Mouse (Mus musculus): Measurements from ENCODE around the gene Ndufs3.

Ndufs3 gene

DNA sequence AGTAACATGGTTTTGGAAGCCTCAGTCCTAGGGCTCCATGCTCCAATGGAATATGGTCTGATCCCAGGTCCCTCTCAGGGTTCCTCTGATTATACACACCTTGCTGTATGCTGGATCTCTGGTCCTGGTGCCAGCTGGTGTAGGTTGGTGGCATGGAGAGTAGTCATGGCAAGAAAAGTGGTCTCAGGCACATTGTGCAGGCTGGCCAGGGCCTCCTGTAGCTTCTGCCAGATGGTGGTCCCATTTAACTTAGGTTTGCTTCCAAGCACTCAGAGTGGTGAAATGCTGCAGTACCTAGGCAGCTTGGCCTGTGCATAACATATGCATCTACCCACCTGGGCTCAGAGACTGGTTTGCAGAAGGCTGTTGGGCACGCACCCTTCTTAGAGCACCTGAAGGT, 54.2 kb downstream of the Ndufs3 start:
- no peak for DNase-seq (ENCODE audit: low spot score in 2 of 2)

DNA sequence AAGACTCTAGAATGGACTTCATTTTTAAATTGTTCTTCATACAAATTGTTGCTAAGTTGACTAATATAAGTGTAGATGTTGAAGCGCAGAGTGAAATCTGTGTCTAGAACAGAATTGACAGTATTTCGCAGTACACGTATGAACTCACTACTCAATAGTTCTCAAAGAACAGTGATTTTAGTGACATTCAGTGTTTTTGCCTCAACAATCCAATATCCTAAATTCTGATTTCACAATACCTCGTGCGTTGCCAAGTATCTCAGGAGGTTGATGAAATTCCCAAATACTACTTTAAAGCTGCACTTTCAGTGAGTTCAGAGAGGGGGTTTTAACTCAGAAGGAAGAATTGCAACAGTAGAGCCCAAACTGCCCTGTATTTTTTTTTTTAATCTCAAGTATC, 56.3 kb downstream of the Ndufs3 start:
- DNase-seq (ENCODE audit: low spot score in 2 of 2) = no peak

DNA sequence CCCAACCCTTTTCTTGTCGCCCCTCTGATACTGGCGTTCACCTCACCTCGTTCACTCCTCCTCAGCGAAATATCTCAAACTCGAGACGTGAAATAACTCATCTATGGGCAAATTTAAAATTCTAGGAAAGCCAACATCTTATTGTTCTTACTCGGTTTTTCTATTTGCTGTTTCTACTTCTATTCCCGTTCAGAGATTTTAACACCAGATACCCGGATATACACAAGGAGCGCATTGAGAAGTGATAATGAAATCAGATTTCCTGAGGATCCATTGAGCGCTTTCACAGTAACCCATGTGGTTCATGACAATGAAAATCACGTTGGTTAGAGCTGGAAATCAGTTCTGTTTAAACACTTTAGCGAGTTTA, 57.0 kb downstream of the Ndufs3 start:
- DNase-seq (ENCODE audit: low spot score in 2 of 2) = no peak

DNA sequence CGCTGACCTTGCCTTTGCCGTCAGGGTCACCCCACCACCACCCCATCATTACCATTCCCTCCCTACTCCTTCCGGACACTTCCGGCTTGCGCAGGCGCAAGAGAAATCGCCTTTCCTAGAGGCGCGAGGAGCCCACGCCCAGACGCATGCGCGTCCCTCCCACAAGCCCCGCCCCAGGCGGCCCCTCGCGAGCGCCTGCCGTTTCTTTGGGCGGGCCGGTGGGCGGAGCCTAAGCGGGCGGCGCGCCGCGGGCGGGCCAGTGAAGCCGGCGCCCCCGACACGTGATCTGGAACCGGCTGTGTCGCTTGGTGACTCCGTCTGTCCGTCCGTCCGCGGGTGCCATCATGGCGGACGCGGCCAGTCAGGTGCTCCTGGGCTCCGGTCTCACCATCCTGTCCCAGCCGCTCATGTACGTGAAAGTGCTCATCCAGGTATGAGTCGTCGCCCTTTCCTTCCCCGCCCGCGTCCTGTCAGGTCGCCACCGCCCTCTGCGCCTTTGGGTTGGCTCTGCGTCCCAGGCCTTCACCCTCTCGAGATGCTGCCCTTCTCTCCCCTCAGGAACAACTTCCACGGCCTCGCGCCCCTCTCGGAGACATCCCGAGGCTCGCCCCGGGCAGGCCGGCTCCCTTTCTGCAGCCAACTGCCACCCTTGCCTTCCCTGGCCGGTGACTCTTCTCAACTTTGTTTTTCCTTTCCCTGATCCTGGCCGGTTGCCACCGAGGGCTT, 57.5 kb downstream of the Ndufs3 start, which contains the start of gene Mtch2:
TSS of gene Mtch2 (plus strand) at position 201 of the 726 bp plus-strand sequence.
- peak; percentile 92 to 97 for DNase-seq (ENCODE audit: low spot score in 2 of 2)

DNA sequence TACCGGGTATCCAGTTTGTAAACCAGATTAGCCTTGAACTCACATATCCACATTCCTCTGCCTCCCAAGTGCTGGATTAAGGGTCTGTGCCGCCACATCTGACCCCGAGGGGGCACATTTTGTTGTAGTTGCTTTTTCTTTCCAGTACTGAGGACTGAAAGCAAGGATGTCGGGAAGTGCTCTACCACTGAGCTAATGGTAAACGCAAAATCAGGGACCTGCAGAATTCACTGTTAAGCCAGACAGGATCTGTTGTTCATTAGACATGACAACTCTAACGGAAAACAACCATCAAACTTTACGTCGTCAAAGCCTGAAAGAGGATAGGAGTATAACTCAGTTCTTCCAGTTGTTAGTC, 58.1 kb downstream of the Ndufs3 start:
- DNase-seq (ENCODE audit: low spot score in 2 of 2) = peak in 1 of 2 experiments; percentile 22

DNA sequence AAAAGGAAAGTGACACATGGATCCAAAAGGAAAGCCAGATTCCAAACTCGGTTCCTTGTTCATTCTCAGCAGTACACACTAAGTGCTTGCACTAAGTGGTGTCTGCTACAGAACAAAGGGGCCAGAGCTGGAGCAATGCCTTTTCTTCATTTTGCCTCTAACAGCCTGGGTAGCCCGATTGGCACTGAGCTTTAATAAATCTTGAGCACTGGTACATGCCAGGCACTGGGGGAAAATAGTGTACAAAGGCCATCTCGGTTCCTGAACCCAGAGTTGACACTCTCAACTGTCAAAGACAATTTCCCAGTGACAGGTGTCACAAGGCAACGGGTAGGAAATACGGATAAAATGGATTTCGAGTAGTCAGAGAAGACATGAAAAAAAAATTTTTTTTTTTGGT, 58.5 kb downstream of the Ndufs3 start:
- DNase-seq (ENCODE audit: low spot score in 2 of 2) = peak in 1 of 2 experiments; percentile 4

DNA sequence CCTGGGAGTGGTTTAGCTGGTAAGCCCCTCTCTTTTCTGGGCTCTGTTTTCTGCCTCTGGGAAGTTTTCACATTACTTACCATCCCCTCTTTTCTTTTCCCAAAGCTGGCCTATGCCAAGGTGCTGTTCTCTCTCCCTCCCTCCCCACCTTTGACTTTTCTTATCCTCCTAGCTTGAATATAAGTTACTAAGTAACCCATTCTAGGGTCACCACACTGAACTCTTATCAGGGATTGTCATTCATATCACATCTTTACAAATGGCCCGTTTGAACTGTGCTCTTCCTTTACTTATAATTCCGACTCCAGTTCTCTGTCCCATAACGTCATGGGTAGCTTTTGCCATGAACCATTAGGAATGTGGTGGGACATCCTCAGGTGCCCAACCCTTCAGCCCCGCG, 59.4 kb downstream of the Ndufs3 start:
- DNase-seq (ENCODE audit: low spot score in 2 of 2) = no peak

Data from thymus, postnatal 10 days (tissue).